In genomic region chr14:45510787-45511186, GRCm38 (mm10) we compare ENCODE assay signal across 13 mouse cellular contexts. TPM values are rescaled to one million over a fixed set of nuclear protein-coding genes. Genes with fewer than 3 reads are reported as not detected.
DNase-seq lines count a peak whose midpoint lies in the region; ATAC-seq and TF ChIP-seq lines count a peak whose summit lies in the region.
"Had no signal": no experiment of that assay in that cellular context is flagged by ENCODE, and none has a peak within 500 bp of the region (broad histone marks: within the 10 kb centered on the region; RNA-seq: fewer than 3 reads in every experiment).

No protein-coding gene starts in this region.

- no peak for ATAC-seq in kidney, embryonic 15.5 days (replicated peaks; ENCODE audit: low FRiP score)
- ATAC-seq: forebrain, embryonic 14.5 days; midbrain, embryonic 16.5 days had no signal

- H3K27ac ChIP-seq in kidney, adult 2 months (ENCODE audit: insufficient read depth, low read depth, low read length): peak overlapping the region; percentile 69
- no peak overlapping the region for H3K27ac ChIP-seq in kidney, embryonic 15.5 days
- H3K27ac ChIP-seq in heart, embryonic 10.5 days: 0 out of 2 replicates have a peak overlapping the region, but pooled peaks have one; percentile 42
- H3K27ac ChIP-seq: embryonic facial prominence, embryonic 12.5 days; limb, embryonic 15.5 days had no signal

- TF ChIP-seq CTCF in kidney, adult 2 months (conservative IDR thresholded peaks at IDR 0.05; ENCODE audit: insufficient read depth, insufficient read length, low read depth, low read length): no peak

- H3K9me3 ChIP-seq in kidney, embryonic 15.5 days (replicated peaks): no peaks in the 10 kb centered on the region
- no peaks in the 10 kb centered on the region for H3K9me3 ChIP-seq in heart, embryonic 10.5 days
- H3K9me3 ChIP-seq: embryonic facial prominence, embryonic 12.5 days; limb, embryonic 15.5 days had no signal

- no peak overlapping the region for H3K9ac ChIP-seq in kidney, embryonic 15.5 days
- H3K9ac ChIP-seq: embryonic facial prominence, embryonic 12.5 days; limb, embryonic 15.5 days had no signal

- intact Hi-C loops in left cerebral cortex, postnatal 10 days (cut with DNase I): no loop called here
- intact Hi-C loops in left cerebral cortex, postnatal 36 days (cut with DNase I): no loop called here
- intact Hi-C loops in gastrocnemius, postnatal 14 days (cut with DNase I; ENCODE audit: low total_unique reads): no loop called here

- H3K4me2 ChIP-seq in kidney, embryonic 15.5 days: no peak overlapping the region
- H3K4me2 ChIP-seq: embryonic facial prominence, embryonic 12.5 days; limb, embryonic 15.5 days had no signal

- no peak overlapping the region for H3K4me3 ChIP-seq in kidney, adult 2 months (ENCODE audit: insufficient read depth, low read depth, low read length)
- H3K4me3 ChIP-seq in kidney, embryonic 15.5 days (replicated peaks): no peak overlapping the region
- H3K4me3 ChIP-seq in heart, embryonic 10.5 days: no peak overlapping the region
- H3K4me3 ChIP-seq: embryonic facial prominence, embryonic 12.5 days; limb, embryonic 15.5 days had no signal

- no peak for TF ChIP-seq POLR2A in kidney, adult 2 months (IDR thresholded peaks at IDR 0.05; ENCODE audit: low read depth, low read length)

- no peaks in the 10 kb centered on the region for H3K36me3 ChIP-seq in kidney, adult 2 months (ENCODE audit: control insufficient read depth, insufficient read depth, low read length)
- peaks cover 19% of the 10 kb centered on the region; the same call in 1 of the 2 replicates for H3K36me3 ChIP-seq in kidney, embryonic 15.5 days
- peaks cover 26% of the 10 kb centered on the region for H3K36me3 ChIP-seq in heart, embryonic 10.5 days
- H3K36me3 ChIP-seq: limb, embryonic 15.5 days had no signal

- WGBS in kidney, adult 2 months: 21% methylated on average over 4 of the region's 4 CpGs
- WGBS in kidney, embryonic 15.5 days: 44% methylated on average over 4 of the region's 4 CpGs
- 19% methylated on average over 4 of the region's 4 CpGs for WGBS in heart, embryonic 10.5 days

- peaks cover 41% of the 10 kb centered on the region for H3K4me1 ChIP-seq in kidney, adult 2 months (ENCODE audit: control insufficient read depth, insufficient read depth, low read length)
- H3K4me1 ChIP-seq in kidney, embryonic 15.5 days: peaks cover 51% of the 10 kb centered on the region
- peaks cover 87% of the 10 kb centered on the region for H3K4me1 ChIP-seq in heart, embryonic 10.5 days

- no peaks in the 10 kb centered on the region for H3K27me3 ChIP-seq in kidney, adult 2 months (replicated peaks; ENCODE audit: control insufficient read depth, insufficient read depth, low read length)
- H3K27me3 ChIP-seq in kidney, embryonic 15.5 days: no peaks in the 10 kb centered on the region
- H3K27me3 ChIP-seq in heart, embryonic 10.5 days (ENCODE audit: insufficient read depth, poor library complexity, severe bottlenecking): no peaks in the 10 kb centered on the region
- H3K27me3 ChIP-seq: embryonic facial prominence, embryonic 12.5 days; limb, embryonic 15.5 days had no signal

- DNase-seq in kidney, adult 2 months: peak; percentile 93
- DNase-seq in heart, embryonic 10.5 days (ENCODE audit: low spot score): no peak
- peak; percentile 67 for DNase-seq in heart, postnatal 4 days
- peak; percentile 58 for DNase-seq in lung, postnatal 10 days
- no peak for DNase-seq in left cerebral cortex, postnatal 10 days (ENCODE audit: extremely low spot score in 1 of 2, low spot score in 2 of 2)
- DNase-seq in left cerebral cortex, postnatal 36 days (ENCODE audit: low spot score in 2 of 2): no peak
- DNase-seq in gastrocnemius, postnatal 14 days: no peak

RNA-seq across cellular contexts. Expression of gene Fermt2, which starts 19.1 kb away (rescaled TPM):
- polyA plus RNA-seq in kidney, adult 2 months (2012; rRNA removed): 40.8 and 47.2 TPM in 2 replicates
- polyA plus RNA-seq in kidney, embryonic 15.5 days (2015; fragmentation: Nextera tagmentation; extraction: Ambion mirVana): 168 and 181 TPM in 2 replicates
- 175 and 176 TPM in 2 replicates for polyA plus RNA-seq in heart, embryonic 10.5 days (2016; fragmentation: Nextera tagmentation; extraction: Ambion mirVana)
- total RNA-seq in heart, postnatal 4 days (2021): 100 to 1,000 TPM; 311 to 341 TPM
- 10 to 100 TPM; 78.6 to 81.1 TPM for total RNA-seq in left cerebral cortex, postnatal 10 days (2021)
- total RNA-seq in left cerebral cortex, postnatal 36 days (2021): 10 to 100 TPM; 91.8 to 91.9 TPM
- total RNA-seq in gastrocnemius, postnatal 14 days (2021): 100 to 1,000 TPM; 180 to 188 TPM
- total RNA-seq: neutrophil, adult 5-6 weeks had no signal

Comparison
In these comparisons a context has a peak if more than half of its experiments do, and no peak if none do; other contexts are left out.
1. DNase-seq: peak in kidney, adult 2 months (single experiment), heart, postnatal 4 days (single experiment) and lung, postnatal 10 days (single experiment); none in heart, embryonic 10.5 days (single experiment), left cerebral cortex, postnatal 10 days (0 of 2), left cerebral cortex, postnatal 36 days (0 of 2) and gastrocnemius, postnatal 14 days (single experiment).